Mouse (Mus musculus) CD4-positive helper T cell, adult 2 months (primary cell): ENCODE data around the gene Pappa2.

Source experiments
- DNase-seq: peaks from one replicate; pipeline ENCODE4 v3.0.0-alpha.2; 2012; ENCODE audit warnings: low read depth, missing footprints, low spot score

The Pappa2 gene

GRCm38 (mm10) chr1:158765842-158766241, 214.4 kb downstream of the Pappa2 start:
- no peak for DNase-seq

DNA sequence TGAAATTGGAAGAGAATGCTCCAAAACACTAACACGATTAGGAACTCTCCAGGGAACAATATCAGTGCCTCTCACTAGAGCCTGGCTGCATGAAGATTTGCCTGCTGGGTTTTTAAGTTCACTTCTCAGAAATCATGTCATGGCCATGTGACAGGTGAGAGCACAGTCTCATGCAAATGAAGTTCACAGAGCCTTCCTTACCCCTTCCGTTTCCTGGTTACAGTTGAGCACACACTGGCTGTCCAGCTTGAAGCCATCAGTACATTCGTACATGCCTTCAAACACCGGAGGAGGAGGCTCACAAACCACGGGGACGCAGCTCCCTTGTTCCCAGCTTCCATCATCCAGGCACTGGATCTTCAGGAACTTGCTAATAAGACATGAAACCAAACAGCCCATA, 215.6 kb downstream of the Pappa2 start:
- no peak for DNase-seq

GRCm38 (mm10) chr1:158764211-158764610, 216.1 kb downstream of the Pappa2 start:
- DNase-seq: no peak

GRCm38 (mm10) chr1:158748356-158749096, 231.8 kb downstream of the Pappa2 start:
- DNase-seq: no peak

DNA sequence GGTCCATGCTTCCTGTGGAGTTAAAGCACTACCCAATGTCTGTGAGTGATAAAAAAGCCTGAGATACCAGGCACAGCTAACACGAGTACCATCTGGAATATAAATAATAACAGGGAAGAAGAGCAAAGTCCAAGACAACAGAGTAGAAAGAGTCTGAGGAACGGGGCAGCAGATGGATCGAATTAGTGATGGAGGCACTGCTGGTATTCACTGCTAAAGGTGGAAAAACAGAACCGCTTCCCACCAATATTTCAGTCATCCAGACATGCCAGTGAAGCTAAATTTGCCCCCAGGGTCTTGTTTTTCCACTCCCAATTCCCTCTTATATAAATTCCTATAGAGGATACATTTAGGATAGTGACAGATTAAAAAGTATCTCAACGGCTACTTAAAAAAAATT, 238.8 kb downstream of the Pappa2 start:
- no peak for DNase-seq

- DNase-seq: no peak
Observed at GRCm38 (mm10) chr1:158740949-158741348, 239.3 kb downstream of the Pappa2 start.

GRCm38 (mm10) chr1:158740161-158740766, 240.0 kb downstream of the Pappa2 start:
- no peak for DNase-seq

DNA sequence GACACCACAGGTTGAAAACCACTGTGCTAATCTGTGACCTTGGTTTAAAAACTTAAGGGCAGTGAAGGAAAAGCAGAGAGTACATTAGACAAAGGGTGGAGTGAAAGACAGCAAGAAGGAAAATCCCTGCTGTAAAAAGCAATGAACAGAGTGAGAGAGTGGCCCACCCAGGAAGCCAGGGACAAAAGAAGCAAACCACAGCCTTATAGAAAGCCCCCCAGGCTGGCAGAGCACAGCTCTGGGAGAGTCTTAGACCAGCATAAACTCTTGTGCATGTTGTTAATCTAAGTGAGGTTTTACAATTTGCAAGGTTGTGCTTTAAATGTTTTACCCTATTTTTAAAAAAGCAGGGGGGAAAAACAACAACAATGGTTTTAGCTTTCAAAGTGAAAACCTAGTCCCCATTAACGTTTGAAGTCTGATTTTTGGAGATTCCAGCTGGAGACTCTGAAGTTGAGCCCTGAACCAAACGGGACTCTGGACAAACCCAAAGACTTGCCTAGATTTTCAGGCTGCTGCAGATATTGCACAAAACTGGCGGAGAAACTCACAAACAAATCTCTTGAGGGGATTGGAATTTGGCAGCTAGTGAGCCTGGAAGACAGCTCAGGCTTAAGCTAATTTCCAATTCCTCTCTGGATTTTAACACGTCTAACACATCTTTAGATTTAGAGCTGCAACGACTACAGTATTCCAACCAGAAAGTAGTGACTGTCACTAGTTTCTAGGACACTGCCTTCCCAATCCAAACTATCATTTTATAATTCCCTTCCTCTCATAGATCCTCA, 241.0 kb downstream of the Pappa2 start:
- no peak for DNase-seq

DNA sequence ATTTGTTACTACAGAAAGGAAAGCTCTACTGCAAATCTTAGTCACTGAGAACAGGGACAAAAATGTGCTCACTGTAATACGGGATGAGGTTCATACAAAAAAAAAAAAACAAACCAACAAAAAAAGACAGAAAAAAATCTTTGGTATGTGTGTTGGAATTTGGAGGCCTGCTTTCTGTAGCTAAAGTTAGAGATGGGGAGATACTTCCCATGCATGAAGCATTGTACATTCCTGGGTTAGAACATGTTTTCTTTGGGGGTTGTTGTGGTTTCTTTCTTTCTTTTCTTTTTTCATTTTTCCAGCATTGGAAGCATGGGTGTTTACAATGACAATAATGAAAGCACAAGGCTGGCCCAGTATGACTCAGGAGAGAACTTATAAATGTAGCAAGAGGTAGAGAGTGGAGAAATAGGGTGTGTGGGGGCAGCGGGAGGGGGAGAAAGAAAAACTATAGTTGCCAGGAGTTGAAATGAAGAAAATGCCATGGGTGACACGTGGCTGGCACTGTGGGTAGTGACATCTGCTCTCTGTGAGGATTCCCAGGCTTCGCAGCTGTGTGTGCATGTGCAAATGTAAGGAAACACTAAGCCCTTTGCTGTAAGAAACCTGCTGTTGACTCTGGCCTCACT, 247.3 kb downstream of the Pappa2 start:
- DNase-seq: no peak

DNA sequence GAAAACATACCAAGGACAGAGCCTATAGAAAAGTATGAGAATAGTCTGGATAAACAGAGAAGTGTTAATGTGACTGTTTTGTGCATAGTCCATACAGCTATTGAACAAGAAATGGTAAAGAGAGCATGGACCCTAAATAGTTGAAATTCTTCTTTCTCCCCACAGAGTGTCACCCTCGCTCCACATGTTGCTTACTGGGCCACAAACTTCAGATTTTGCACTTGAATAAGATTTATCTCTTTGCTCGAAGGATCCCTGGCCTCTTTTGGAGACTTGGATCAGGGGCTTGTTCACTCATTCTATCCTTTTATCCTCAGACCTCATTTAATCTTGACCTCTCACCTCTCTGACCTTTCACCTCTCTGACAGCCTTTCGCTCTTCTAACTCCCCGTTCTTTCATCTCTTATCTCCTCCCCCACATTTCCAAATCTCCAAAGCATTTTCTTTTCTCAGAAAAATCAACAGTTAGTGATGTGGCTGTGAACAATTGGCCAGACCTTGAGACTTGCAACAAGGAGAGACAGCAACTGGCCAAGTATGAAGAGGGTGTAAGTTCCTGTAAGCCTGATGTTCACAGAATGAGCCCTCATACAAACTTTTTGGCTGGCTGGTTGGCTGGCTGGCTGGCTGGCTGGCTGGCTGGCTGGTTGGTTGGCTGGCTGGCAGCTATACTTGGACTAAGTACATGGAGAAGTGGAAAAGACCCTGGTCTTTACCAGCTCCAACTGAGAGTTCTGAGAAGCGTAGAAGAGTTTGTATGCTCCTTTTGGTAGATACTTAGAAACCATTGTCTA, 266.8 kb downstream of the Pappa2 start:
- DNase-seq: no peak

DNA sequence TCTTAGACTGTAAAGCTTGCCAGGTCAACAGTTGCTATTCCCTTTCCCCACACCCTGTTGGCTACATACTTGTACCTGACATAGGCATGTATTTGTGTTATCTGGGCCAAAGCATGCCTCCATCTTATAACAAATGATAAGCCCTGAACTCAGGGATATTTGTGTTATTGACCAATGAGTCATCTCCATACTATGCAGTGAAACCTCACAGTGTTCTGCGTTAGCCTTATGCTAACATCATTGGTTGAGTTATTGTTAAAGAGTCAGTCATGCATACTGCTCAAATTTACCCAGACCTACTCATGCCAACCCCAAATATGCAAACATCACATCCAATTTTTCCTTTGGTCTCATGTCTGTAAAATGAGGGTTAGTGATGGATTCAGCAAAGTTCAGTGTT, 279.0 kb downstream of the Pappa2 start:
- DNase-seq: no peak

DNA sequence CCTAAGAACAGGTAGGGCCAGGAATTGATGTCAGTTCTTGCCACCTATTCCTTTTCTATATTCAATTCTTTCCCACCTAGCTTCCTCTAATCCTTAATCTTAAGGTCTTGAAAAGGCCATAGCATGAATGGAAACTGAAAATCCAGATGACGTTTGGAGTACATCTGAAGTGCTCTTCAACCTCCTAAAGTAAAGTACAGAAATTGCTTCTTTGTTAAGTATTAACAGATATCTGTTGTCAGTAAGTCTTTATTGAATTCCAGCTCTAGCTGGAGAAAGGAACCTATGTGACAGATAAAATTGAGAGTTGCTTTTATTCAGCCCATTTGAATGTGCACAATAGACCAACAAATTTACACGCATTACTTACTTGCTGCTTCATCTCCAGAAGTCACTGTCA, 280.1 kb downstream of the Pappa2 start:
- DNase-seq: no peak

- no peak for DNase-seq
Observed at GRCm38 (mm10) chr1:158699276-158699675, 281.0 kb downstream of the Pappa2 start.

DNA sequence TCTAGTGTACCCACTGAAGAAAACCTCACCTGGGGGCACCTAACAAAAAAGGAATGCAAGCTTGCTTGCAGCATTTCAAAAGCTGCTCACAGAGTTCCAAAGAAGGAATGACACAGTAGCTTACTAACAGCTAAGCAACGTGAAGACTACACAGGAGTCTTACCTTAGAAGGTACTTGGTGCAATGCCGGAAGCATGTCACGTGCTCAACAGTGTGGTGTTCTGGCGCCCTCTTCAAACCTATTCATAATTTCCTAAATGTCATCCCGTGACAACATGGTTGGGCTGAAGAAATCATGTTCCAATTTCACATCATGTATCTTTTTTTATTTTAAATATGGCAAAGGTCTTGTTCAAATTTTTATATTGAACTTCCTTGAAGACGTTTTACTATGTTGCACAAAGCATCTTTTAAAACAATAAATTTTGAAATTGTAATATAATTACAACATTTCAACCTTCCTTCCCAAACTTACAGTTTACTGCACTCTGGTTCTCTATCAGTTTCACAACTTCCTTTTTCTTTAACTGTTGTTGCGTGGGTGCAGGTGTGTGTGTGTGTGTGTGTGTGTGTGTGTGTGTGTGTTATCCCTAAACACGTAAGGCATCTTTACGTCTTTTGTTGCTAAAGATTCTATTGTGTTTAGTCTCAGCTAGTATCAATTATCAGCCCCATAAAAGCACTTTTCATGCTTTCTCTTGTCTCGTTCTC, 282.3 kb downstream of the Pappa2 start:
- no peak for DNase-seq

- no peak for DNase-seq
Observed at GRCm38 (mm10) chr1:158697423-158697822, 282.9 kb downstream of the Pappa2 start.

- no peak for DNase-seq
Observed at GRCm38 (mm10) chr1:158687726-158688125, 292.6 kb downstream of the Pappa2 start.

GRCm38 (mm10) chr1:158669971-158670592, 310.2 kb downstream of the Pappa2 start:
- no peak for DNase-seq

GRCm38 (mm10) chr1:158666001-158666400, 314.3 kb downstream of the Pappa2 start:
- no peak for DNase-seq
